Mouse (Mus musculus) lung, embryonic 15.5 days (tissue): ENCODE data around the gene Cfdp1. TPM values are rescaled to one million over a fixed set of nuclear protein-coding genes. Genes with fewer than 3 reads are reported as not detected.
"Not testable (repeated sequence)": the region's sequence is repeated elsewhere in the genome, so short reads cannot be mapped to it uniquely, and the experiment has no call there.

Experiments
- ATAC-seq: fragments of 200-750 bp; cut with Nextera tagmentation; 2 replicates; pipeline ENCODE4 v1.8.0; 2017; ENCODE audit warnings: moderate number of reproducible peaks, borderline replicate concordance; ENCODE audit not compliant: low FRiP score, low TSS enrichment; ENCODE audit errors: extremely low read depth
- H3K27ac ChIP-seq: fragments of 300-500 bp; sonication (generic); 2 replicates; pipeline ENCODE4 v1.5.1; 2015; ENCODE audit warnings: moderate library complexity, mild to moderate bottlenecking, inconsistent platforms
- H3K27me3 ChIP-seq: fragments of 300-500 bp; sonication (generic); 2 replicates; pipeline ENCODE4 v1.6.1; 2015; ENCODE audit warnings: inconsistent platforms
- H3K36me3 ChIP-seq: fragments of 300-500 bp; sonication (generic); 2 replicates; pipeline ENCODE4 v1.6.1; 2015; ENCODE audit warnings: inconsistent platforms
- H3K4me1 ChIP-seq: fragments of 300-500 bp; sonication (generic); 2 replicates; pipeline ENCODE4 v1.6.1; 2015; ENCODE audit warnings: inconsistent platforms
- H3K4me2 ChIP-seq: fragments of 300-500 bp; sonication (generic); 2 replicates; pipeline ENCODE4 v1.6.1; 2015; ENCODE audit warnings: inconsistent platforms, mild to moderate bottlenecking, moderate library complexity
- H3K4me3 ChIP-seq: fragments of 300-500 bp; sonication (generic); 2 replicates; pipeline ENCODE4 v1.5.1; 2015; ENCODE audit warnings: mild to moderate bottlenecking, inconsistent platforms
- H3K9ac ChIP-seq: fragments of 300-500 bp; sonication (generic); 2 replicates; pipeline ENCODE4 v1.6.1; 2015; ENCODE audit warnings: inconsistent platforms
- H3K9me3 ChIP-seq: fragments of 300-500 bp; sonication (generic); 2 replicates; pipeline ENCODE4 v1.6.1; 2016; ENCODE audit warnings: inconsistent platforms
- WGBS: fragments of 180-500 bp; shearing (Covaris S2); methylation state at CpG from one replicate; pipeline ENCODE4 v1.1.7; 2015; 5-methylcytosine and 5-hydroxymethylcytosine counted together
- polyA plus RNA-seq: library from polyadenylated mRNA; unstranded; fragments of >200 nt; fragmentation: Nextera tagmentation; extraction: Ambion mirVana; gene quantifications from 2 replicates; pipeline ENCODE4 v1.2.1, GENCODE M21; 2015

The Cfdp1 gene
- polyA plus RNA-seq, 1 experiment from 2014 or later, result 203 TPM

DNA sequence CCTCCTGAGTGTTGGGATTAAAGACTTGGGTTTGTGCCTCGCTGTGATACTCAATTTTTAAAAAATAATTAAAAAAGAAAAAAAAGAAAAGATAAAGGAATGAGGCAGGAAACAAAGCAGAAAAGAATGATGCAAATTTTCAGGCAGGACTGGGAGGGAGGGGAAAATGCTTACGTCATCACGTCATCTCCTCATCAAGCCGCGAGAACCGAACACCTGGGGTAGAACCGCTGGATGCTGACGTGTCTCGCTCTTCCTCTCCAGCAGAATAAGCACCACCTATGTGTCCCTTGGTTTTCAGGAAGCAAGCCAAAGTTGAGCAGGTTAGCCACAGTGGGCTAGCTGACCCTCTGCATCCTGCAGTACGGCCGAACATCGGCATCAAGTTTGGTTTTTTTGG, 1.9 kb upstream of the Cfdp1 start:
- Histone ChIP-seq H3K36me3 (no peaks in the 10 kb centered on the region), H3K4me3 (no peak overlapping the region), H3K27ac (no peak overlapping the region), H3K4me1 (peaks cover 13% of the 10 kb centered on the region), H3K27me3 (no peaks in the 10 kb centered on the region), H3K9me3 (no peaks in the 10 kb centered on the region), H3K9ac (no peak overlapping the region), H3K4me2 (no peak overlapping the region)
- no peak for ATAC-seq
- WGBS, result 85% methylated on average over 12 of the region's 12 CpGs

DNA sequence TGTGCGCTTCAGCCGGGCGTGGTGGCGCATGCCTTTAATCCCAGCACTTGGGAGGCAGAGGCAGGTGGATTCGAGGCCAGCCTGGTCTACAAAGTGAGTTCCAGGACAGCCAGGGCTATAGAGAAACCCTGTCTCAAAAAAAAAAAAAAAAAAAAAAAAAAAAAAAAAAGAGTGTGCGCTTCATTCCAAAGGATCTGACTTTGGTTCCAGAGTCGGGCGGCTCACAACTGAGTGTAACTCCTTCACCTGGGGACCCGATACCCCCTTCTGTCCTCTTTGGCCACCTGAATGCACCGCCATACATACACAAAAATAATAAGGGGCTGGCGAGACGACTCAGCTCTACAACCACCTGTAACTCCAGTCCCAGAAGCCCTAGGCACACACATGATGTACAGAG, 872 bp downstream of the Cfdp1 start:
- H3K27ac ChIP-seq, H3K36me3 ChIP-seq, H3K27me3 ChIP-seq, H3K9me3 ChIP-seq, ATAC-seq: not testable (repeated sequence)
- H3K4me1 ChIP-seq, result peaks cover 13% of the 10 kb centered on the region
- H3K4me3 ChIP-seq, result peak overlapping the region; percentile 78
- WGBS, result 57% methylated on average over 12 of the region's 12 CpGs
- H3K9ac ChIP-seq, result peak overlapping the region; percentile 85
- H3K4me2 ChIP-seq, result peak overlapping the region; percentile 86

DNA sequence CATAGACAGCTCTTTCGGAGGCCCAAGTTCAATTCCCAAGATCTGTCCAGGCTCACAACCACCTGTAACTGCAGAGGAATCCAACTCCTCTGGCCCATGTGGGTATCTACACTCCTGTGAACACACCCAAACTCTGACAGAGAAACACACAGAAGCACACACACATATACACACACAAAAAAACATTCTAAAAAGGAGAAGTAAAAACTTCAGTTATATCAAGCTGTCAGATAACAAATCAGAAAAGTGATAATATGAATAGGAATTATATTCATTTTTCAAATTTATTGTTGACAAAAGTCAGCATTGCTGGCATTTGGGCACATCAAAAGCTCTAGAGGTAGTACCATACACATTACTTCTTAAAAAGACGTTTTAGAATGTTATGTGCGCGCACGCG, 7.3 kb downstream of the Cfdp1 start:
- H3K4me2 ChIP-seq, result no peak overlapping the region
- WGBS, result 90% methylated on average over 6 of the region's 6 CpGs
- peaks cover 18% of the 10 kb centered on the region for H3K36me3 ChIP-seq
- no peak overlapping the region for H3K27ac ChIP-seq
- H3K27me3 ChIP-seq, result no peaks in the 10 kb centered on the region
- ATAC-seq, result no peak
- H3K4me1 ChIP-seq, result no peaks in the 10 kb centered on the region
- H3K9ac ChIP-seq, result no peak overlapping the region
- no peak overlapping the region for H3K4me3 ChIP-seq
- H3K9me3 ChIP-seq, result no peaks in the 10 kb centered on the region

DNA sequence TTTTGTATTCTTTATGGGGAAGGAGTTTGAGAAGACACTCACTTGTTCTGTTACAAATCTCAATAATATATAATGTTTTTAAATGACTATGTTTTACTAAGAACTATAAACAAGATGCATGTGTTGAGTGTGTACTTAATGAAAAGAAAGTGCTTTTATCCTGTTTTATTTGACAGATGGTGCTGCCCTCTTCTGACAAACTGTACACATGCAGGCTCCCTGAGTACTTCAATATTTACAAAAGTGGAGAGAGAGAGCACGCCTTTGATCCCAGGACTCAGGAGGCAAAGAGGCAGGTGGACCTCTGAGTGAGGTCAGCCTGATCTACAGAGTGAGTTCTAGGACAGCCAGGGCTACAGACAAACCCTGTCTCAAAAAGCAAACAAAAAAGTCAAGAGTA, 18.6 kb downstream of the Cfdp1 start:
- no peak for ATAC-seq
- no peak overlapping the region for H3K27ac ChIP-seq
- H3K9ac ChIP-seq, result no peak overlapping the region
- no peaks in the 10 kb centered on the region for H3K9me3 ChIP-seq
- no peaks in the 10 kb centered on the region for H3K27me3 ChIP-seq
- H3K4me1 ChIP-seq, result no peaks in the 10 kb centered on the region
- peaks cover 44% of the 10 kb centered on the region for H3K36me3 ChIP-seq
- WGBS, result 17% methylated on average over 1 of the region's 1 CpGs
- no peak overlapping the region for H3K4me2 ChIP-seq
- H3K4me3 ChIP-seq, result no peak overlapping the region

DNA sequence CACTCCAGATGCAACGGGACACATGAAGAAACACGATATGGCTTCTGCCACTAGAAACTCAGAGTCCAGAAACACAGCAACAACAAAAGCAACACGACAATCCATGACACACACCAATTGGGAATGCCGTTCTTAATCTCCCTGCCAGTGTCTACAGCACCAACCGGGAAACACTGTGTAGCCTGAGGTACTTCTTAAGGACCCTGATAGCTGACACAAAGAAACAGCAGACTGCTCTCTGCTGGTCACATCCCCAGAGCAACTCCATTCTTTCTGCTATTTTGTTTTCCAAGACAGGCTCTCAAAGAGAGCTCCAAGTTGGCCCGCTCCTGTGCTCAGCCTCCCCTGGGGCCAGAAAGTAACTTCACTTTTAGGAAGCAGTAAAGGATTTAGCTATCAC, 20.1 kb downstream of the Cfdp1 start:
- no peak overlapping the region for H3K4me3 ChIP-seq
- no peak overlapping the region for H3K9ac ChIP-seq
- peaks cover 45% of the 10 kb centered on the region for H3K36me3 ChIP-seq
- WGBS, result 56% methylated on average over 6 of the region's 6 CpGs
- no peaks in the 10 kb centered on the region for H3K27me3 ChIP-seq
- H3K4me1 ChIP-seq, result peaks cover 9% of the 10 kb centered on the region; the same call in 1 of the 2 replicates
- no peaks in the 10 kb centered on the region for H3K9me3 ChIP-seq
- no peak for ATAC-seq
- no peak overlapping the region for H3K27ac ChIP-seq
- no peak overlapping the region for H3K4me2 ChIP-seq

DNA sequence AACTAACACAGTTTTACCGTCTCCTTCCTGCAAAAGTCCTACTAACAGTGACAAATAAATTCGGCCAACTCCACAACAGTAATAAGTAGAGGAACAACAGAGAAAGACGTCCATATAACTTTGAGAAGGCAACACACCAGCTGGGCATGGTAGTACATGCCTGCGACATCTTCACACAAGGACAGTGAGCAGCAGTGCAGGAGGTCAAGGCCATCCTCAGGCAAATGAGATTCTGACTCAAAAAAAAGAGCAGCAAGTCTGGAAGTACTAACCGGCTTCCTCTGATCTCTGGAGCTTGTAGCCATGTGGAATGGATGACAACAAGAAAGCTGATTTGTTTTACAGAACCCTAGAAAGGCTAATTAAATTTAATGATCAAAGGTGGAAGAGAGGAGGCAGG, 21.1 kb downstream of the Cfdp1 start:
- Histone ChIP-seq H3K4me1 (peaks cover 11% of the 10 kb centered on the region), H3K36me3 (peaks cover 40% of the 10 kb centered on the region), H3K27ac (no peak overlapping the region), H3K9me3 (no peaks in the 10 kb centered on the region), H3K4me3 (no peak overlapping the region), H3K9ac (no peak overlapping the region), H3K4me2 (no peak overlapping the region), H3K27me3 (no peaks in the 10 kb centered on the region)
- 77% methylated on average over 5 of the region's 5 CpGs for WGBS
- no peak for ATAC-seq

DNA sequence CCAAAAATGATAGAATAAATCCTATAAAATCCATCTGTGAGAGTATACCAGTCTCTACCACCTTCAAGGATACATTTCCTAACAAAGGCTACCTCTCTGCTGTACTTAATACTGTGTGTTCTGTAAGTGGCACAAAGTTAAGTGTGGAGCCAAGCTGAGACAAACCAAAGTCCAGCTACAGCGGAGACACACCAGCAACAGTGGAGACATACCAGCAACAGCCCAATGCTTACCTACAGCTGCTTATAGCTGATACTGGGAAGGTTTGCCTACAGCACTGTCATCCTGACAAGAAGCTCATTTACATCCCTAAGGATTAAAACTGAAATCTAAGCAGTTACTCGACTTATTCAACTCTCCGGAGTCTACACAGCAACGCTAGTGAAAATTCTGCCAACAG, 22.1 kb downstream of the Cfdp1 start:
- ATAC-seq, result no peak
- Histone ChIP-seq H3K4me2 (no peak overlapping the region), H3K9ac (no peak overlapping the region), H3K27ac (peak overlapping the region; percentile 22; the same call in 1 of the 2 replicates), H3K27me3 (no peaks in the 10 kb centered on the region), H3K9me3 (no peaks in the 10 kb centered on the region), H3K36me3 (peaks cover 35% of the 10 kb centered on the region), H3K4me1 (peaks cover 12% of the 10 kb centered on the region), H3K4me3 (no peak overlapping the region)
- WGBS, result 60% methylated on average over 4 of the region's 4 CpGs

DNA sequence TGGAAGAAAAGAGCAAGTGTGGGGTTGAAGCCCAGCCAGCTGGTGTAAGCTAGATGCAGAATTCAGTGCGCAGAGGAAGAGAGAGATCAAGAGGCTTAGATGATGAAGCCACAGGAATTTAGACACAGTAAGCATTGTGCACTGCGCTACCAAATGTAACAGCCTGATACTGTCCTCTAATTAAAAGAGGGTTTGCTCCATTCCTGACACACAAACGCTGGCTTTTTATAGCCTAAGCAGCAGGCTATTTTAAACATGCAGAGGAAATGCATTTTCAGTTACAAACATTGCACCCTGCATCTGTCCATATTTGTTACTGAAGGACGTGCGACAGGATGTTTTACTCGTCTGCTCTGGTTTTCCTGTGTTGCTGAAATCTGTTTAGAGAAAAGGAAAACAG, 25.5 kb downstream of the Cfdp1 start:
- peak; percentile 31; the same call in 1 of the 2 replicates for ATAC-seq
- Histone ChIP-seq H3K9me3 (no peaks in the 10 kb centered on the region), H3K27me3 (no peaks in the 10 kb centered on the region), H3K4me3 (no peak overlapping the region), H3K9ac (no peak overlapping the region), H3K4me1 (peaks cover 12% of the 10 kb centered on the region), H3K36me3 (peaks cover 45% of the 10 kb centered on the region), H3K27ac (peak overlapping the region; percentile 78), H3K4me2 (no peak overlapping the region)
- 45% methylated on average over 6 of the region's 6 CpGs for WGBS

DNA sequence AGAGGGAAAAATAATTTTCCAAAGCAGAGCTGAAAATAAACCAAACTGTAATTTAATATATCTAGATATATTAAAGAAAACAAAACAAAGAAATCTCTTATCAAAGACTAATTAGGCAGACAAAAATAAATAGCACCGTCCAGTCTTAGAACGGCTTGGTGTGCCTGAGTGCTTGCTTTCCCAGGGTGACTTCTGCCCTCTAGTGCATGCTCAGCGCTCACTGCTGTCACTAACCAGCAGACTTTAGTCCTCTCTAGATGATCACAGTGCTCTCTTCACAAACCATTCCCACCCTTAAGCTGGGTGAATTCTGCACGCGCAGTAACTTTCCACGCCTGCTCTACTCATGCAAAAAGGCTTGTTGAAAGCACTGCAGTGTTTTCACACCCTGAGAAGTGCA, 28.9 kb downstream of the Cfdp1 start:
- no peak overlapping the region for H3K4me3 ChIP-seq
- H3K4me1 ChIP-seq, result peaks cover 12% of the 10 kb centered on the region
- WGBS, result 59% methylated on average over 6 of the region's 6 CpGs
- peaks cover 45% of the 10 kb centered on the region for H3K36me3 ChIP-seq
- no peaks in the 10 kb centered on the region for H3K27me3 ChIP-seq
- H3K9me3 ChIP-seq, result no peaks in the 10 kb centered on the region
- H3K9ac ChIP-seq, result no peak overlapping the region
- H3K27ac ChIP-seq, result no peak overlapping the region
- no peak for ATAC-seq
- H3K4me2 ChIP-seq, result no peak overlapping the region

DNA sequence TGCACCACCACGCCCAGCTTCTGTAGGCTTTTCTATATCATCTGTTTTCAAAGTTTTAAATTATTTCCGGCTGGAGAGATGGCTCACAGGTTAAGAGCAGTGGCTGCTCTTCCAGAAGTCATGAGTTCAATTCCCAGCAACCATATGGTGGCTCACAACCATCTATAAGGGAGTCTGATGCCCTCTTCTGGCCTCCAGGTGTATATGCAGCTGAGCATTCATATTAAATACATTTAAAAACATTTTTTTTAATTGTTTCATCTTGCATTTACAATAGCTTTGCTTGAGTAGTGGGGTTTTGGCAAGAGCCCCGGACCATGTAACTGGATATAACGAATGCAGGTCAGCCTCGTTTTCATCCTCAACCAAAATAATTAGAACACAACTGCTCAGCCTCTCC, 29.8 kb downstream of the Cfdp1 start:
- Histone ChIP-seq H3K4me3 (no peak overlapping the region), H3K9me3 (no peaks in the 10 kb centered on the region), H3K9ac (no peak overlapping the region), H3K36me3 (peaks cover 45% of the 10 kb centered on the region), H3K27ac (no peak overlapping the region), H3K27me3 (no peaks in the 10 kb centered on the region), H3K4me2 (no peak overlapping the region), H3K4me1 (peaks cover 6% of the 10 kb centered on the region)
- 94% methylated on average over 5 of the region's 5 CpGs for WGBS
- ATAC-seq, result no peak

DNA sequence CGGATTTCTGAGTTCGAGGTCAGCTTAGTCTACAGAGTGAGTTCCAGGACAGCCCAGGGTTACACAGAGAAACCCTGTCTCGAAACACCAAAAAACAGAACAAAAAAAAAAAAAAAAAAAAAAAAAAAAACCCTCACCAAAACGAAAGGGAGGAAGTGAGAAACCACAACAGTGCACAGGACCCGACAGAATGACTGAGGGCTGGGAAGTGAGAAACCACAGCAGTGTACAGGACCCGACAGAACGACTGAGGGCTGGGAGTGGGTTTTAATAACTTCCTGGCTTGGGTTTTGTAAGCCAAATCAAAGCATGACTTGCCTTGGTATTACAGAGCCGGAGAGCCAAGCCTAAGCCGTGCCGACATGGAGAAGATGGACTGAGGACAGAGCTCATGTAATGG, 32.9 kb downstream of the Cfdp1 start:
- Histone ChIP-seq H3K27ac (peak overlapping the region; percentile 73), H3K9ac (no peak overlapping the region), H3K27me3 (no peaks in the 10 kb centered on the region), H3K9me3 (no peaks in the 10 kb centered on the region), H3K36me3 (peaks cover 31% of the 10 kb centered on the region), H3K4me3 (no peak overlapping the region), H3K4me2 (no peak overlapping the region), H3K4me1 (no peaks in the 10 kb centered on the region; the same call in 1 of the 2 replicates)
- 64% methylated on average over 10 of the region's 10 CpGs for WGBS
- ATAC-seq, result no peak

DNA sequence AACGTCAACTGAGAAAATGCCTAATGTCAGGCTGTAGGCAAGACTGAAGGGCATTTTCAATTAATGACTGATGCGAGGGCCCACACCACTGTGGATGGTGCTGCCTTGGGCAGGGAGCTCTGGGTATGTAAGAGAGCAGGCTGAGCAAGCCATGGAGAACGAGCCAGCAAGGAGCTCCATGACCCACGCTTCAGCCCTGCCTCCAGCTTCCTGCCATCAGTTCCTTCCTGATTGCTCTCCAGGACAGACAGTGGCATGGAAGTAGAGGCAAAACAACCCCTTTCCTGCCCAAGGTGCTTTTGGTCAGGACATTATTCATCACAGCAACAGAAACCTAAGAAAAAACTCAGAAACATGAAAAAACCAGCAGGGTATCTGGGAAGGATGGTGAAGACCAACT, 33.4 kb downstream of the Cfdp1 start:
- Histone ChIP-seq H3K9me3 (no peaks in the 10 kb centered on the region), H3K4me3 (no peak overlapping the region), H3K27ac (peak overlapping the region; percentile 73), H3K36me3 (peaks cover 33% of the 10 kb centered on the region), H3K9ac (no peak overlapping the region), H3K27me3 (no peaks in the 10 kb centered on the region), H3K4me1 (no peaks in the 10 kb centered on the region; the same call in 1 of the 2 replicates), H3K4me2 (no peak overlapping the region)
- no peak for ATAC-seq
- 78% methylated on average over 4 of the region's 4 CpGs for WGBS

DNA sequence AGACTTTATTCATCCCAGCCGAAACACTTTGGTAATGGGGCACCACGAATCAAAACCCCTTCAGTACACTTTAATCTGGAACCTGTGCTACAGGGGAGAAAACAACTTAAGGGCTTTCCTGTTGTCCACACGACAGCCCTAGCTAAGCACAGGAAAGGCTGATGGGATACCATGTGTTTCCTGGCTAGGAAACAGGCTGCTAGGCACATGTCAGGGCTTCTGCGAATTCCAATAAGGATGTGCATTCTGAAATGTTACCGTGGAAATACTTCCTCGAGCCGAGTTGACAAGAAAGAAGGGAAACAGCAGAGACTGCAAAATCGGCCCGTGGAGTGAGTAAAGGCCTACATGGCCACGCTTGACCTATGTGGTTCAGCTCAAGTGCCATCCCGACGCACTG, 34.1 kb downstream of the Cfdp1 start:
- Histone ChIP-seq H3K9ac (no peak overlapping the region), H3K36me3 (peaks cover 35% of the 10 kb centered on the region), H3K27ac (peak overlapping the region; percentile 73), H3K4me1 (no peaks in the 10 kb centered on the region; the same call in 1 of the 2 replicates), H3K27me3 (no peaks in the 10 kb centered on the region), H3K4me3 (no peak overlapping the region), H3K4me2 (no peak overlapping the region), H3K9me3 (no peaks in the 10 kb centered on the region)
- 79% methylated on average over 12 of the region's 12 CpGs for WGBS
- no peak for ATAC-seq
